Mouse (Mus musculus): Measurements from ENCODE around the gene BC049730.
"Not testable (repeated sequence)": the region's sequence is repeated elsewhere in the genome, so short reads cannot be mapped to it uniquely, and the experiment has no call there.

The BC049730 gene

GRCm38 (mm10) chr7:24708832-24709292, at the start of gene BC049730:
Gene BC049730, plus strand, starts transcription at chr7:24709242.
- DNase-seq (ENCODE audit: low spot score), result no peak

DNA sequence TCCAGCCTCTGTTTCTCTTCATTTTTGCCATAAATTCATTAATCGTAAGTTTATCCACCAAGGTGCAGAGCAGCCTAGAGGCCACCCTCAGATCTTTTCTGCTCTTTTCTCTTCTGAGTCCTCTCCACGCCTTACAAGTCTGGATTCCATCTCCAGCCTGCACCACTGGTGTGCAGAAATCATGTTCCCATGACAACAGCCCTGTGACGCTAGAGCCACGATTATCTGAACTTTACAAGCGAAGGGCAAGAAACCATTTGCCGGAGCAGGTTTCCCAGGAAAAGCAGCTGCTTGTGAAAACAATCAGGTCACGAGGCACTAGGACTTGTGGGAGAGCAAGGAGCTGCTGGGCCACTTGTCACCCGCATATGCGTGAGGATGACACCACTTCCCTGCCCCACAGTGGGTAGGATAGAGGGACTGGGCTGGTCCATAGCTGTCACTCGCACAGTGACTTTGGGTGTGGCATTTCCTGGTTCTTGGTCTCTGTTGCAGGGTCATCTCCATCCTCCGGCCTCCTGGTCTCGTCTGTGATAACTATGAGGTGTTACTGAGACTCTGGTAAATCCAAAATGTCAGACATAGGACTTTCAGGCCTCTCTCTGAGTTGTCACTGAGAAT, 49.2 kb upstream of the BC049730 start:
- no peak for DNase-seq (ENCODE audit: low spot score)

GRCm38 (mm10) chr7:24661118-24661904, 47.7 kb upstream of the BC049730 start:
- DNase-seq (ENCODE audit: low spot score), result no peak

DNA sequence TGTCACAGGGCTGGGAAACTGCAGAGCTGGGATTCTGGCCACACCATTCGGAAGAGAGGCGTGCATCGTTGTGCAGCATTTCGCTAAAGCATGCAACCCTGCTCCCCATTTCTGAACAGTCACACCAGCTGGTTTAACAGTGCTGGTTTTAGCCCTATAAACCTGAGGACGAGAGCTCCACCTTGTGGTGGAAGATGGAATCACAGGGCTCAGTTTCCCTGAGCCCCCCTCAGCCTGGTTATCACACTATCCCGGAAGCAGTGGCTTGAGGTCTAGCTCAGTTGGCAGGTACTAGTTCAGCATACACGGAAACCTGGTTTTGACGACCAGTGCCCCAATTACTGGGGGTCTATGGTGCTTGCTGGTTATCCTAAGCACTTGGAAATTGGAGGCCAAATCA, 46.5 kb upstream of the BC049730 start:
- DNase-seq (ENCODE audit: low spot score), result peak; percentile 28

DNA sequence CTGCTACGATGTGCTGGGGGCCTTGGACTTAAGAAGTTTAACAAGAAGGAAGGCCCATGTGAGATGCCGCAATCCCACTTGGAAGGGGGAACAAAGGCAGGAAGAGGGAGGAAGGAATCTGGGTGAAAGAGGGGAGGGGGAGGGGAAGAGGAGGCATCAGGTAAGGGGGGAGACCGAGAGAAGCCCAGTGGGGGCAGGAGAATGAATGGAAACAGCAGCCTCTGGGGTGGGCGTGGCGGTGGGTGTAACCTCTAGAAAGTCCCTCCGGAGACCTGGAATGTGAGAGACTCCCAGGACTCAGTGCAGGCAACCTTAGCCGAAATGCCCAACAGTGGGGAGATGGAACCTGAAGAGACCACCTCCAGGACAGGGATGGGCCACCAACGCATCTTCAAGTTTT, 44.7 kb upstream of the BC049730 start:
- no peak for DNase-seq (ENCODE audit: low spot score)

DNA sequence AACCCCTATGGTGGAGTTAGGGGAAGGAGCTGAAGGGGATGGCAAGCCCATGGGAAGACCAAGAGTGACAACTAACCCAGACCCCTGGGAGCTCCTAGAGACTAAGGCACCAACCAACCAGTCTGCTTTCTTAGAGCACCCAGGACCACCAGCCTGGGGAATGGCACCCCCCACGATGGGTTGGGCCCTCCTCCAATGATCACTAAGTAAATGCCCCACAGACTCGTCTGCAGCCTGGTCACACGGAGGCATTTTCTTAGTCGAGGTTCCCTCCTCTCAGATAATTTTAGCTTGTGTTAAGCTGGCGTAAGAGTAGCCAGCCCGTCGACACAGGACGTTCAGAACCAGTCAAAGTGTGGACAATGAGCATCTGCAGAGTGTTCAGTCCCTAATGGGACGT, 44.1 kb upstream of the BC049730 start:
- DNase-seq (ENCODE audit: low spot score), result no peak

DNA sequence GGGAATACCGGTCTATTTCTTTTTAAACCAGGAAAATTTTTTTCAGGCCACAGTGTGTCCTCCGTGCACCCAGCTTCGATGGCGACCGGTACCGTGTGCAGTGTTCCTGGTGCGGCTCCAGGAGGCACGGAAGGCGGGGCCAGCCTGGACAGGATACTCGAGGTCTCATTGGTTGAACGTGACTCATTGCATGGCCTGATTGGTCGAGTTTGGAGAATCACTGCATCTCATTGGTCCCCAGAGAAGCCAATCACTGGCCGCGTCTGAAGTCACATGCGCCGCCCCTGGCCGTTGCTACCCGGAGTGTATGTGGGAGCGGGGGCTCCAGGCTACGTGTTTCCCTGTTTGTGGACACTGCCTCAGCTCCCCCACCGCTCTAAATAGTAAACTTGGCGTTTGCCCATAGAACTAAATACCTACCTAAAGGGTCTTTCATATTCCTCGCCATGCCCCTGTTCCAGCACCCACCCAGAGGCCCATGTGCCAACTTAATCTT, 37.0 kb upstream of the BC049730 start:
- DNase-seq (ENCODE audit: low spot score), result no peak

GRCm38 (mm10) chr7:24676575-24676974, 32.5 kb upstream of the BC049730 start, which contains the start of gene Tex101:
Gene Tex101, minus strand, starts transcription at chr7:24676675.
- no peak for DNase-seq (ENCODE audit: low spot score)

DNA sequence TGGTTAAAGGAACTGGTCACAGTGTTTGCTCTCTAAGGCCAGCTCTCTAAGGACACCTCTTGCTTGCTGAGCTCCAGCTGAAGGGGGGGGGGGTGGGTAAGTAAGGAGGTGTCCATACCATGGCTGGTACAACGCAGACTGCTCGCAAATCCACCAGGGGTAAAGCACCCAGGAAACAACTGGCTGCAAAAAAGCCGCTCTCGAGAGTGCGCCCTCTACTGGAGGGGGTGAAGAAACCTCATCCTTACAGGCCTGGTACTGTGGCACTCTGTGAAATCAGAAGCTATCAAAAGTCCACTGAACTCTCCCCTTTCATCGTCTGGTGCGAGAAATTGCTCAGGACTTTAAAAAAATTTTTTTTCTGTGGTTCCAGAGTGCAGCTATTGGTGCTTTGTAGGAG, 24.9 kb upstream of the BC049730 start:
- DNase-seq (ENCODE audit: low spot score), result not testable (repeated sequence)

GRCm38 (mm10) chr7:24687519-24687918, 21.5 kb upstream of the BC049730 start:
- not testable (repeated sequence) for DNase-seq (ENCODE audit: low spot score)

- not testable (repeated sequence) for DNase-seq (ENCODE audit: low spot score)
Measured at GRCm38 (mm10) chr7:24692693-24693092, 16.3 kb upstream of the BC049730 start.

DNA sequence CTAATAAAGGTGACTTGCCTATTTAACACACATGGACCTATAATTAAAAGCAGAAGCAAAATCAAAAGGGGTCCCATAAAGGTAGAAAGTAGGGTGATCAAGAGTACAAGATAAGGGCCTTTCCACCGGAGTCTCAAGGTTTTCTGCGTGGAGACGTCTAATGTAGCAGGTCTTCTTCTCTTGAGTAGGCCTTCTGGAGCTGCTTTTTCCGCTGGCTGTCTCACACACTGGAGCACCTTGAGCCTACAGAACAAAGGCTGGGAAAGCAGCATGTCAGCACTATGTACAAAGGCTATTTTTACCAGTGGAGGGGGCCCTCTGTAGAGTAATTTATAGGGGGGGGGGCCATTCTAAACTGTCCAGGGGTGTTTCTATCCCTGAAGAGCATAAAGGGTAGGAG, 11.2 kb upstream of the BC049730 start:
- DNase-seq (ENCODE audit: low spot score), result not testable (repeated sequence)

- not testable (repeated sequence) for DNase-seq (ENCODE audit: low spot score)
Measured at GRCm38 (mm10) chr7:24702841-24703240, 6.2 kb upstream of the BC049730 start.

GRCm38 (mm10) chr7:24715039-24715438, 6.0 kb downstream of the BC049730 start:
- no peak for DNase-seq (ENCODE audit: low spot score)

DNA sequence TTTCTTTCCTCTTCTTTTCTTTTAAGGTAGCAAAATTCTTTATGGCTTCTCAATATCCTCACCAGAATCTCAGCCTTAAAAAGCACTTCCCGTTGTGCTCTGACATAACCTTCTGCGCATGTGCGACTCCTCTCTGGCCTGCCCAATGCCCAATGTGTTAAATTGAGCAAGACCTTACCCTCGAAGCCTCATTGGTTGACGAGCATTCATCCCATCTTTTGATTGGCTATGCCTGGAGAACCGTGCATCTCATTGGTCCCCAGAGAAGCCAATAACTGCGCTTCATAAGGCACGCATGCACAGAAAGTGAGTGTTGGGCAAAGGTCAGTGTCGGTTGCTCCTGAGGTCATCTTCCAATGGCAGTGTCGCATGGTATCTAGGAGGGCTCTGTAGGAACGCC, 17.8 kb downstream of the BC049730 start, which contains the start of gene Gm4763:
Gene Gm4763 (minus strand): TSS at position 101 of the 400 bp plus-strand sequence.
- DNase-seq (ENCODE audit: low spot score), result not testable (repeated sequence)

DNA sequence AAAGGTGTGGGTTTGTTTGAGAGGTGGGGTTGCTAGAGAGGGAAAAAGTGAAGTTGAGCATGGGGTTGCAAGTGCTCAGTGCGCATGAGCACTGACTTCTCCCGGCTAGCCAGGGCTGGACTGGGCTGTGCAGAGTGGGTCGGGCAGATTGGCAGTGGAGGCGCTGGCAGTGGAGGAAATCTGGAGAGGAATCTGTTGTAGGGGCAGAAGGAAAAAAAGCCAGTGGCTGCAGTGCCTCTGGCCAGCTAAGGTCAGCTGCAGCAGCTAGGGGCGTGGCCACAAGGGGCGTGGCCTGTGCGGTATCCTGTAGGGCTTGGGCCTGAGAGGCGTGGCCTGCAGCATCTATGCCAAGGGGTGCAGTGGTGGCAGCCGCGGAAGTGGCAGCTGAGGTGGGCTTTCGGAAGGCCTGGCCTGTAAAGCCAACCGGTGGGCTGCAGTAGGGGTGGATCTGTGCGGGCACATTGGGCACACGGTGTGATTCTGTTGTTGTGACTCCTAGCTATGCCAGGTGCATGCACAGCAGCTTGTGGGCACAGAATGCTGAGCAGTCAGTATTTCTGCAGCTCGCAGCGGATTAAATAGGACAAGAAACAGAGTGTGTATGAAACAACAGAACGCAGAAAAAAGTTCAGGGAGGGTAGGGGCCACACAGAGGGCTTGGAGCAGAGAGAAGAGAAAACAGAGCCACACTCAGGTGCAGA, 27.1 kb downstream of the BC049730 start:
- no peak for DNase-seq (ENCODE audit: low spot score)

GRCm38 (mm10) chr7:24750695-24751094, 41.7 kb downstream of the BC049730 start:
- DNase-seq (ENCODE audit: low spot score), result no peak

- DNase-seq (ENCODE audit: low spot score), result no peak
Measured at GRCm38 (mm10) chr7:24751610-24752009, 42.6 kb downstream of the BC049730 start.

- no peak for DNase-seq (ENCODE audit: low spot score)
Measured at GRCm38 (mm10) chr7:24753476-24753875, 44.4 kb downstream of the BC049730 start.

DNA sequence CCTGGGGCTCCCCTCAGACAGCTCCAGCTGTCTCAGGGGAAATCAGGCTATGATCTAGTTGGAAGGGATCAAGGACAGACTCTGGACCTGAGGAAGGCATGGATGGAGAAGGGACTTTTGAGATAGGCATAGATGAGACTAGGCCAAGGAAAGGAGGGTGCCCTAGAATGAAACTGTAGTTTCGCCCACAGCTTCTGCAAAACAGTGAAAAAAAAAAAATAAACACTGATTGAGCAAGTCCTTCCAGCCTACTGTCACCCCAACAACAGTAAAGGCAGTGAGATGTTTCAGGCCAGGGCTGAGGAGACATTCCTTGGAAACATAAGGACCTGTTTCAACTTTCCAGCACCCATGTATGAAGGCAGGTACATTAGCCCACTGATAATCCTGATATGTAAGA, 49.5 kb downstream of the BC049730 start:
- no peak for DNase-seq (ENCODE audit: low spot score)

- no peak for DNase-seq (ENCODE audit: low spot score)
Measured at GRCm38 (mm10) chr7:24760211-24760610, 51.2 kb downstream of the BC049730 start, which contains the start of gene Cd177. Gene Cd177, minus strand, starts transcription at chr7:24760311.

DNA sequence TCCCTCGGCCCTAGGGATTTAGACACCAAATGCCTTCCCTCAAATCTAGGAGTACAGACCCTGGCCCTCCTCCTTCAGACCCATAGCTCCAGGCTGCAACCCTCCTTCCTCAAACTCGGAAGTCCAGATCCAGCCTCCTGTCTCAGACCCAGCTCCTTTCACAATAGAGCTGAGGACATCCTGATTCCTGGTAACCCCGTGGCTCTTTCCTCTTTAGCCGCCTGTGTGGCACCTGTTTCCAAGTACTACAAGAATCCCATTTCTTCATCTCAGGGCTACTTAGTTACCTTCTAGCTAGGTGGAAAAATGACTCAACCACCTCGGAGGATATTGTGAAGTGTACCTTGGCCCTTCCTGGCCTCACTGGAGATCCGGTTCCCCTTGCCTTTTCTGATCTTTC, 52.1 kb downstream of the BC049730 start:
- DNase-seq (ENCODE audit: low spot score), result no peak

All from left cerebral cortex, adult 11 months (tissue).